Mouse (Mus musculus) ES-Bruce4 (cell line): ENCODE measurements at regions not wholly inside any gene's neighbourhood (a gene's known extent, or its start where the extent isn't known, plus 50 kb on each side); places are given as distances from the start of the nearest gene placed in this dataset.

Source experiments
- CTCF ChIP-seq: IDR thresholded peaks from one replicate; pipeline ENCODE4 v1.8.1; 2011; ENCODE audit warnings: low read depth, low read length
- EP300 ChIP-seq: IDR thresholded peaks from 2 replicates; pipeline ENCODE4 v1.6.1; 2011; ENCODE audit warnings: low read depth, low read length; ENCODE audit not compliant: insufficient read depth
- POLR2A ChIP-seq: IDR thresholded peaks from one replicate; pipeline ENCODE4 v1.8.1; 2011; ENCODE audit warnings: low read length; ENCODE audit not compliant: insufficient read depth

DNA sequence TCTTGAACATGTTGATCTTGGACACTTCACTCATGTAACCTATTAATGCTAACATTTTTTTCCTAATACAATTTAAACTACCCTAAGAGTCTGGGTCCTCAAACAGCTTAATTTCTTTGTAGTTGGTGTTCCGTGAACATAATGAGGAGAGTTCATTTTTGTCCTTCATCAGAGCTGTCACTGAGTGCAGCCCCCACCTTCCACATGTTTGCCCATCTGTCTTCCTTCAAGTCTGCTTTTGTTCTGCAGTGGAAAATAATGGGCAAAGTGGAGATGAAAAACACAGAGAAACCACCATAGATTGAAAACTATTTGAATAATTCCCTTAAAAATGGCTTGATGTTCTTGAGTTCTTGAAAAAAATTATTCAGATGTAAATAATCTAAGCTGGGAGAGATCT lies 369.5 kb upstream of the Nrp1 start:
- no peak for TF ChIP-seq CTCF
- no peak for TF ChIP-seq EP300
- no peak for TF ChIP-seq POLR2A
